ENCODE assay signal across 20 mouse cellular contexts in the genomic region with DNA sequence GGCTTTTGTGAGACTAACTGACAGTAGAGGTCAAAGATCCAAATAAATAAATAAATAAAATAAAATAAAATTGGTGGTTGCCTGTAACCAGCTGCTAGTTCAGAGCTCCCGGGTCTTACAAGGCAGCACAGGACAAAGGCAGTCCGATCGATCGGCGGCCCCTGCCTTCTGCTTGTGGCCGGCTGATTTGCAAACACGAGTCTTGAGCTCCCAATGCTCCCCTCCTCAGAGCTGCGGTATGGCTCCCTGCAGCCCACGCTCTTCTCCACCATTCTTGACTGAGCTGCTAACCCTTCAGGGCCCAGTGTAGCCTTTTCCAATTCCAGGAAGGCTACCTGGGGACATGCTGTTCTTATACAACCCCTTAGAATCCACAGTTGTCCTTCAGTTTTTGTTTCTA.
"Had no signal": no experiment of that assay in that cellular context is flagged by ENCODE, and none has a peak within 500 bp of the region (broad histone marks: within the 10 kb centered on the region; RNA-seq: fewer than 3 reads in every experiment).

No protein-coding gene starts in this region.

- H3K4me3 ChIP-seq: layer of hippocampus, adult 2 months; limb, embryonic 10.5 days; limb, embryonic 13.5 days; liver, embryonic 12.5 days; liver, embryonic 15.5 days; lung, embryonic 15.5 days; megakaryocyte, embryonic 14.5 days; midbrain, embryonic 10.5 days; midbrain, embryonic 15.5 days; stomach, embryonic 15.5 days had no signal

- H3K9ac ChIP-seq: limb, embryonic 13.5 days; liver, embryonic 12.5 days; liver, embryonic 15.5 days; lung, embryonic 15.5 days; midbrain, embryonic 15.5 days; stomach, embryonic 15.5 days had no signal

- ATAC-seq: inflammation-experienced regulatory T-cells, adult 6 months; liver, embryonic 12.5 days; midbrain, embryonic 15.5 days had no signal

- H3K27me3 ChIP-seq: limb, embryonic 13.5 days; liver, embryonic 12.5 days; liver, embryonic 15.5 days; lung, embryonic 15.5 days; megakaryocyte, embryonic 14.5 days; midbrain, embryonic 15.5 days; stomach, embryonic 15.5 days had no signal

- H3K9me3 ChIP-seq: limb, embryonic 10.5 days; limb, embryonic 13.5 days; liver, embryonic 12.5 days; liver, embryonic 15.5 days; lung, embryonic 15.5 days; megakaryocyte, embryonic 14.5 days; midbrain, embryonic 10.5 days; midbrain, embryonic 15.5 days; stomach, embryonic 15.5 days had no signal

- H3K4me2 ChIP-seq: limb, embryonic 13.5 days; liver, embryonic 12.5 days; liver, embryonic 15.5 days; lung, embryonic 15.5 days; midbrain, embryonic 15.5 days; stomach, embryonic 15.5 days had no signal

- H3K27ac ChIP-seq: layer of hippocampus, adult 2 months; limb, embryonic 10.5 days; limb, embryonic 13.5 days; liver, embryonic 12.5 days; liver, embryonic 15.5 days; lung, embryonic 15.5 days; midbrain, embryonic 15.5 days; stomach, embryonic 15.5 days had no signal

- DNase-seq: layer of hippocampus, adult 9-11 months; liver; lung, adult 18-20 months; lung, postnatal 10 days; lung, postnatal 36 days; retina, postnatal 1 day; right cerebral cortex, postnatal 25 days; spleen, adult 18-20 months; thymus, postnatal 25 days had no signal

- H3K4me1 ChIP-seq: limb, embryonic 10.5 days; limb, embryonic 13.5 days; liver, embryonic 12.5 days; lung, embryonic 15.5 days; megakaryocyte, embryonic 14.5 days; midbrain, embryonic 10.5 days; midbrain, embryonic 15.5 days; stomach, embryonic 15.5 days had no signal
